7 mouse cellular contexts compared by ENCODE assay signal in genomic region chr12:81331937-81332874, GRCm38 (mm10). TPM values are rescaled to one million over a fixed set of nuclear protein-coding genes. Genes with fewer than 3 reads are reported as not detected.
A peak's percentile ranks its signal among the peaks of the same experiment; 100 is the strongest.
DNase-seq lines count a peak whose midpoint lies in the region; ATAC-seq lines count a peak whose summit lies in the region.

No protein-coding gene starts in this region.

- H3K9me3 ChIP-seq in forebrain, embryonic 14.5 days (replicated peaks; ENCODE audit: control insufficient read depth, low read length), result no peaks in the 10 kb centered on the region
- H3K9me3 ChIP-seq in hindbrain, embryonic 14.5 days (ENCODE audit: control insufficient read depth, low read length), result no peaks in the 10 kb centered on the region
- H3K9me3 ChIP-seq in limb, embryonic 12.5 days, result no peaks in the 10 kb centered on the region
- no peaks in the 10 kb centered on the region for H3K9me3 ChIP-seq in neural tube, embryonic 13.5 days

- peaks cover 6% of the 10 kb centered on the region; the same call in 1 of the 2 replicates for H3K27me3 ChIP-seq in forebrain, embryonic 14.5 days (replicated peaks; ENCODE audit: control insufficient read depth, insufficient read depth, low read length)
- H3K27me3 ChIP-seq in hindbrain, embryonic 14.5 days (ENCODE audit: control insufficient read depth, insufficient read depth, low read length), result no peaks in the 10 kb centered on the region; the same call in 1 of the 2 replicates
- H3K27me3 ChIP-seq in limb, embryonic 12.5 days, result peaks cover 45% of the 10 kb centered on the region
- peaks cover 22% of the 10 kb centered on the region for H3K27me3 ChIP-seq in neural tube, embryonic 13.5 days

- H3K27ac ChIP-seq in forebrain, embryonic 14.5 days (ENCODE audit: low read depth, low read length), result peak overlapping the region; percentile 86
- H3K27ac ChIP-seq in hindbrain, embryonic 14.5 days, result peak overlapping the region; percentile 94
- no peak overlapping the region for H3K27ac ChIP-seq in limb, embryonic 12.5 days
- H3K27ac ChIP-seq in neural tube, embryonic 13.5 days (replicated peaks), result peak overlapping the region; percentile 90

- WGBS in forebrain, embryonic 14.5 days, result 1% methylated on average over 47 of the region's 54 CpGs
- WGBS in hindbrain, embryonic 14.5 days, result under 1% methylated on average over 52 of the region's 54 CpGs
- 1% methylated on average over 47 of the region's 54 CpGs for WGBS in limb, embryonic 12.5 days
- WGBS in neural tube, embryonic 13.5 days, result 1% methylated on average over 46 of the region's 54 CpGs

- DNase-seq in adrenal gland, adult 18-20 months (ENCODE audit: low spot score in 2 of 2), result peak; percentile 19 to 21
- peak; percentile 78 for DNase-seq in cerebellum, adult 11 months
- peak; percentile 88 for DNase-seq in forebrain, embryonic 14.5 days (ENCODE audit: low spot score)
- DNase-seq in hindbrain, embryonic 14.5 days (ENCODE audit: low spot score), result peak; percentile 79

- no peaks in the 10 kb centered on the region for H3K36me3 ChIP-seq in forebrain, embryonic 14.5 days (ENCODE audit: control insufficient read depth, insufficient read depth, low read length)
- H3K36me3 ChIP-seq in hindbrain, embryonic 14.5 days (replicated peaks; ENCODE audit: control insufficient read depth, insufficient read depth), result no peaks in the 10 kb centered on the region
- no peaks in the 10 kb centered on the region for H3K36me3 ChIP-seq in limb, embryonic 12.5 days
- no peaks in the 10 kb centered on the region for H3K36me3 ChIP-seq in neural tube, embryonic 13.5 days

- peak overlapping the region; percentile 95 for H3K4me2 ChIP-seq in forebrain, embryonic 14.5 days (ENCODE audit: low read length)
- peak overlapping the region; percentile 95 for H3K4me2 ChIP-seq in hindbrain, embryonic 14.5 days (replicated peaks)
- H3K4me2 ChIP-seq in limb, embryonic 12.5 days, result peak overlapping the region; percentile 98
- H3K4me2 ChIP-seq in neural tube, embryonic 13.5 days, result peak overlapping the region; percentile 86

- H3K9ac ChIP-seq in forebrain, embryonic 14.5 days (ENCODE audit: low read length), result peak overlapping the region; percentile 84
- H3K9ac ChIP-seq in hindbrain, embryonic 14.5 days, result peak overlapping the region; percentile 94
- peak overlapping the region; percentile 71 for H3K9ac ChIP-seq in limb, embryonic 12.5 days (replicated peaks)
- peak overlapping the region; percentile 89 for H3K9ac ChIP-seq in neural tube, embryonic 13.5 days

- ATAC-seq in forebrain, embryonic 14.5 days, result peak; percentile 83
- ATAC-seq in hindbrain, embryonic 14.5 days (ENCODE audit: low FRiP score), result peak; percentile 84
- peak; percentile 66; the same call in 1 of the 2 replicates for ATAC-seq in limb, embryonic 12.5 days (ENCODE audit: insufficient number of reproducible peaks, insufficient read depth, low FRiP score, low TSS enrichment, low read depth)
- ATAC-seq in neural tube, embryonic 13.5 days (ENCODE audit: low read depth), result peak; percentile 76
- ATAC-seq in activated CD4-positive, CD25-positive, alpha-beta regulatory T cell, adult 4 months, result no peak

- no peaks in the 10 kb centered on the region for H3K4me1 ChIP-seq in forebrain, embryonic 14.5 days (ENCODE audit: control insufficient read depth, insufficient read depth, low read length)
- H3K4me1 ChIP-seq in hindbrain, embryonic 14.5 days (replicated peaks; ENCODE audit: control insufficient read depth, insufficient read depth, low read length), result peaks cover 11% of the 10 kb centered on the region; the same call in 1 of the 2 replicates
- peaks cover 13% of the 10 kb centered on the region; the same call in 1 of the 2 replicates for H3K4me1 ChIP-seq in limb, embryonic 12.5 days (replicated peaks)
- peaks cover 21% of the 10 kb centered on the region for H3K4me1 ChIP-seq in neural tube, embryonic 13.5 days (replicated peaks)

- H3K4me3 ChIP-seq in forebrain, embryonic 14.5 days (ENCODE audit: low read depth, low read length), result peak overlapping the region; percentile 65
- H3K4me3 ChIP-seq in hindbrain, embryonic 14.5 days (replicated peaks; ENCODE audit: low read length), result peak overlapping the region; percentile 82
- H3K4me3 ChIP-seq in limb, embryonic 12.5 days (replicated peaks), result peak overlapping the region; percentile 63
- H3K4me3 ChIP-seq in neural tube, embryonic 13.5 days, result peak overlapping the region; percentile 62

RNA-seq across cellular contexts. Expression of gene Slc8a3, which starts 0.8 kb away (rescaled TPM):
- total RNA-seq in adrenal gland, adult 18-20 months (2021), result under 1 TPM; 0.83 to 0.93 TPM
- polyA plus RNA-seq in forebrain, embryonic 14.5 days (2014; fragmentation: Nextera tagmentation; extraction: Ambion mirVana), result 2.3 and 3.5 TPM in 2 replicates
- 12.1 and 13.9 TPM in 2 replicates for polyA plus RNA-seq in hindbrain, embryonic 14.5 days (2014; fragmentation: Nextera tagmentation; extraction: Ambion mirVana)
- polyA plus RNA-seq in limb, embryonic 12.5 days (2016; fragmentation: Nextera tagmentation; extraction: Ambion mirVana), result 0.50 and 0.99 TPM in 2 replicates
- polyA plus RNA-seq in neural tube, embryonic 13.5 days (2015; fragmentation: Nextera tagmentation; extraction: Ambion mirVana), result 5.2 and 6.7 TPM in 2 replicates
- not detected for polyA plus RNA-seq in activated CD4-positive, CD25-positive, alpha-beta regulatory T cell, adult 4 months (2017; shearing (Covaris generic))

RNA-seq across cellular contexts. Expression of gene Gm4787, which starts 47.1 kb away (rescaled TPM):
- total RNA-seq in adrenal gland, adult 18-20 months (2021), result under 1 TPM; 0.80 TPM
- polyA plus RNA-seq in forebrain, embryonic 14.5 days (2014; fragmentation: Nextera tagmentation; extraction: Ambion mirVana), result 0.14 and 0.20 TPM in 2 replicates
- polyA plus RNA-seq in hindbrain, embryonic 14.5 days (2014; fragmentation: Nextera tagmentation; extraction: Ambion mirVana), result 0.37 and 0.58 TPM in 2 replicates
- 0.17 and 0.26 TPM in 2 replicates for polyA plus RNA-seq in limb, embryonic 12.5 days (2016; fragmentation: Nextera tagmentation; extraction: Ambion mirVana)
- polyA plus RNA-seq in neural tube, embryonic 13.5 days (2015; fragmentation: Nextera tagmentation; extraction: Ambion mirVana), result 0.23 and 0.31 TPM in 2 replicates
- 1 to 10 TPM in 1 of 2 experiments, under 1 TPM in 1; 0.97 to 1.2 TPM for polyA plus RNA-seq in activated CD4-positive, CD25-positive, alpha-beta regulatory T cell, adult 4 months (2017; shearing (Covaris generic))

Comparison
In these comparisons a context has a peak if more than half of its experiments do, and no peak if none do; other contexts are left out.
1. DNase-seq: peak in every context shown above with its lines; median percentile 88 in forebrain, embryonic 14.5 days; 79 in hindbrain, embryonic 14.5 days; 78 in cerebellum, adult 11 months; 20 in adrenal gland, adult 18-20 months.